Mouse (Mus musculus) left cerebral cortex, adult 9 months (tissue): ENCODE results near the gene Fdxacb1.
A peak's percentile ranks its signal among the peaks of the same experiment; 100 is the strongest.

Source experiments
- DNase-seq, 2 experiments: peaks; one replicate each; pipeline ENCODE4 v3.0.0; 2022; ENCODE audit warnings: low spot score in 2 of 2

Fdxacb1 gene

GRCm38 (mm10) chr9:50803055-50803671, 35.1 kb downstream of the Fdxacb1 start:
- DNase-seq = no peak

DNA sequence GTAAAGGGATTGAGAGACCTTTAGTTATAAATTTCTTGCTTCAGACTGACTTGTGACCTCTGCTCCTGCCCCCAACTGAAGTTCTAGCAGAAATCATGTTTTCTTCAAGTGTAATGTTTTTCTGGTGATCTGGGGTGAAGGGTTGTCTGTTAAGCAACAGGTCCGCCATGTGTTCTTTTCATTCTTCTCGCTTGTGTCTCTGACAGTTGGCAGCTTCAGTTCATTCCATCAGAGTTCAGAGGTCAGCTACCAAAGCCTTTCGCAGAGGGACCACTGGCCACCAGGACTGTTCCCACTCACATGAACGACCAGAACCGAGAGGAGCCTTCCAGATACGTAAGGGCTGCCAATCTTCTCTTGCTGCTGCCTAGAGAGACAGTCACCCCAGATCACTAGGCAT, 40.4 kb downstream of the Fdxacb1 start:
- no peak for DNase-seq

GRCm38 (mm10) chr9:50809146-50809545, 41.1 kb downstream of the Fdxacb1 start:
- DNase-seq = no peak

DNA sequence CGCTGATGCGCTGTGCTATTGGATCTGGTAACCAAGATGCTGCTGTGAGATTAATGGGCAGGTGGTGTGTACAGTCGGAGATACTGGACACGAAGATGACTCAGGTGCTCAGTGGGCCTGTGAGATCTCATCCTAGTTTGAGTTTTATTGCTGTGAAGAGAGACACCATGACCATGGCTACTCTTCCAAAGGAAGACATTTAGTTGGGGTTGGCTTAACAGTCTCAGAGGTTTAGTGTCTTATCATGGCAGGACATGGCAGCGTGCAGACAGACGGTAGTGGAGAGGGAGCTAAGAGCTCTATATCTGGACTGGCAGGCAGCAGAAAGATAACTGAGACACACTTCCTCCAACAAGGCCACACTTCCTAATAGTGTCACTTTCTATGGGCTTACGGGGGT, 43.2 kb downstream of the Fdxacb1 start:
- DNase-seq = no peak

GRCm38 (mm10) chr9:50811746-50812145, 43.7 kb downstream of the Fdxacb1 start:
- no peak for DNase-seq

- DNase-seq = no peak
Observed at GRCm38 (mm10) chr9:50813796-50814195, 45.8 kb downstream of the Fdxacb1 start.

GRCm38 (mm10) chr9:50815666-50816065, 47.6 kb downstream of the Fdxacb1 start:
- DNase-seq = no peak

DNA sequence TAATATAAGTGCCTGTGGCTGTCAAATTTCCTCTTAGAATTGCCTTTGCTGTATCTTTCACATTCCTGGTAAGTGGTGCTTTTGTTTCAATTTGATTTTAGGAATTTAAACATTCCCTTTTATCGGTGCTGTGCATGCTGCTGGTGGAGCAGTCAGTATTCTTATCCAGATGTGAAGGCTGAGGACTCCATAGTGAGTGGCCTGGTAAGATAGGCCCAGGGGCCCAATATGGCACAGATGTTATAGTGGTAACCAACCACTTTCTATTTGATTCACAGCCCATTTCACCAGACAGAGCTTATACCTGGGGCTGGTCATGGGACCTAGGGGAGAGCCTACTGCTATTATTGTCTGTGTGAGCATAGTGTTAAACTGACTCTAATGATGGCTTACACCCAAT, 48.5 kb downstream of the Fdxacb1 start:
- DNase-seq = no peak

DNA sequence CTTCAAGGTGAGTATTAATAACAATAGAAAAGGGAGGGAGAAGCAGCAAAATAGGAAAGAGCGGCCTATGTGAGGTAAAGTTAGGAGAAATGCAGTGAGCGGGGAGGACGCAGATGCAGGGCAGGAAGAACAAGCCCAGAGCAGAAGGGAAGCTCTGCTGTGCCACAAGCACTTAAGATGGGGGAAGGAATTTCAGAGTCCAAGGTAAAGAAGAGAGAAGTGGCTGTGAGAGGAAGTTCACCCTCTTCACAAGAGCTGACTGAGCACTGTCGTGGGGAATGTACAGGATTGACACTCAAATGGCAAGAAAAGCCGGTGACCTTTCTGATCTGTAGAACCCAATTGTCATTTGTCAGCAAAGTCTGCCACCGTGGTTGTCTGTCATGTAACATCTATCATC, 50.0 kb downstream of the Fdxacb1 start:
- no peak for DNase-seq

DNA sequence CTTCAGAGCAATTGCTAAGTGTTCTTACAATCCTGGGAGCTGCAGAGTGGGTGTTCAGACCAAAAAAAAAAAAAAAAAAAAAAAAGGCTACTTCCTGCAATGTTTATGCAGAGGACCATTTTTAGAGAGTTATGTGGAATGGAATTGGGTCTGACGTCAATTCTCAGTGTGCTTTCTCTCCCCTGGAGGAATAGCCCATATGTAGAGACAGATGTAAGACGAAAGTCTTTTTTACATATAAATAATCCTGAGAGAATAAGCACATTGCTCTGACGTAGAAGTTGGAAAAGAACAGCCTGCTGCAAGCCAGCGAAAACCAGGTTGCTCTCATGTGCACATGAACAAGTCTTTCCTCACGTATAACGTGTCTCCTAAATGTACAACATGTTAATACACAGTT, 51.7 kb downstream of the Fdxacb1 start:
- peak; percentile 32 to 56 for DNase-seq

DNA sequence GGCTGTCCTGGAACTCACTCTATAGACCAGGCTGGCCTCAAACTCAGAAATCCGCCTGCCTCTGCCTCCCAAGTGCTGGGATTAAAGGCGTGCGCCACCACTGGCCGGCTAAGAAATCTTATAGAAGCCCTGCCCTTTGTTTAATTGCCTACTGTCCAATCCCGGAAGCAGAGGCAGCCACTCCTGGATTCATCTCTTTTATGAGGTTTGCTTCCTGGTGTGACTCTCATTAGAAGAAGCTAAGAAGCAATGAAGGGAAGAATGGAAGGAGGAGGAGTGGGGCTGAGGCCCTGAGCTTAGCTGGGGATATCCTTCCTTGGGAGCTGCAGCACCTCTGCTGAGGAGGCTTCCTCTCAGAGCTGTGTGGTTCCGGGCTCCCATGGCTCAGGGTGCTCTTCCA, 53.6 kb downstream of the Fdxacb1 start:
- DNase-seq = no peak

DNA sequence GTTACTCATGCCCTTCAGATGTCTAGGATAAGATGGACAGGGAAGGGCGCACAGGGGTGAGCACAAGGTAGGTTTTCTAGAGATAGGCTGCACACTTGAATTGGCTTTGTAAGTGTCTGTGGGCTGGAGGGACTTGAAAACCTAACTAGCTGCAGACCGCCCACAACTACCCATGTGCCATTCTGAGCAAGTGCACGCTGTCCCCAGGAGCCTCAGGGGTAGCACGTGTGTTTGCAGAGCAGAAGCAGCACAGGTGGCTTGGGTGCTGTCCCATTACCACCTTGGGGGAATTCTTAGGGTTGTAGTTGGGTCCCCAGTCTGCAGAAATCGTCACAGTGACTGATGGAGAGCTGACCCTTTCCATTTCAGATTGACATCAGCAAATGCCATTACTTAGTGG, 54.2 kb downstream of the Fdxacb1 start:
- no peak for DNase-seq
